Mouse (Mus musculus): Measurements from ENCODE around the gene Haus3. TPM values are rescaled to one million over a fixed set of nuclear protein-coding genes. Genes with fewer than 3 reads are reported as not detected.
A peak's percentile ranks its signal among the peaks of the same experiment; 100 is the strongest.

Haus3 gene
- total and polyA plus RNA-seq, 2 experiments from 2014 or later: 5.6 to 11.4 TPM

- H3K4me2 ChIP-seq (ENCODE audit: low read depth, low read length): no peak overlapping the region
- H3K27ac ChIP-seq (ENCODE audit: low read depth): no peak overlapping the region
- WGBS: 50% methylated on average over 5 of the region's 5 CpGs
- H3K9ac ChIP-seq (replicated peaks; ENCODE audit: low read depth, low read length): no peak overlapping the region
- no peak for ATAC-seq (ENCODE audit: insufficient read depth, low read depth)
- no peaks in the 10 kb centered on the region for H3K9me3 ChIP-seq (replicated peaks; ENCODE audit: control insufficient read depth, low read length)
- H3K4me3 ChIP-seq (ENCODE audit: low read depth, low read length): no peak overlapping the region
- DNase-seq (ENCODE audit: low spot score): no peak
- TF ChIP-seq EP300 (IDR thresholded peaks at IDR 0.05; ENCODE audit: low read depth): no peak
- no peak for TF ChIP-seq CTCF (IDR thresholded peaks at IDR 0.05; ENCODE audit: low read depth)
- H3K4me1 ChIP-seq (ENCODE audit: control insufficient read depth, insufficient read depth): no peaks in the 10 kb centered on the region
- no peaks in the 10 kb centered on the region for H3K27me3 ChIP-seq (ENCODE audit: control insufficient read depth, insufficient read depth, low read length)
- H3K36me3 ChIP-seq (replicated peaks; ENCODE audit: control insufficient read depth, insufficient read depth, low read length): peaks cover 79% of the 10 kb centered on the region
Measured at GRCm38 (mm10) chr5:34175403-34175694, 6.0 kb upstream of the Haus3 start.

- no peaks in the 10 kb centered on the region for H3K9me3 ChIP-seq (replicated peaks; ENCODE audit: control insufficient read depth, low read length)
- 72% methylated on average over 5 of the region's 5 CpGs for WGBS
- no peaks in the 10 kb centered on the region for H3K4me1 ChIP-seq (ENCODE audit: control insufficient read depth, insufficient read depth)
- TF ChIP-seq CTCF (IDR thresholded peaks at IDR 0.05; ENCODE audit: low read depth): no peak
- TF ChIP-seq EP300 (IDR thresholded peaks at IDR 0.05; ENCODE audit: low read depth): no peak
- no peak overlapping the region for H3K4me2 ChIP-seq (ENCODE audit: low read depth, low read length)
- no peaks in the 10 kb centered on the region for H3K27me3 ChIP-seq (ENCODE audit: control insufficient read depth, insufficient read depth, low read length)
- H3K36me3 ChIP-seq (replicated peaks; ENCODE audit: control insufficient read depth, insufficient read depth, low read length): peaks cover 73% of the 10 kb centered on the region
- no peak overlapping the region for H3K27ac ChIP-seq (ENCODE audit: low read depth)
- no peak overlapping the region for H3K9ac ChIP-seq (replicated peaks; ENCODE audit: low read depth, low read length)
- DNase-seq (ENCODE audit: low spot score) (no peak), ATAC-seq (ENCODE audit: insufficient read depth, low read depth) (no peak)
- H3K4me3 ChIP-seq (ENCODE audit: low read depth, low read length): no peak overlapping the region
Measured at GRCm38 (mm10) chr5:34174550-34175402, 5.4 kb upstream of the Haus3 start.

- H3K9me3 ChIP-seq (replicated peaks; ENCODE audit: control insufficient read depth, low read length): no peaks in the 10 kb centered on the region
- H3K4me3 ChIP-seq (ENCODE audit: low read depth, low read length): no peak overlapping the region
- no peak overlapping the region for H3K9ac ChIP-seq (replicated peaks; ENCODE audit: low read depth, low read length)
- H3K4me2 ChIP-seq (ENCODE audit: low read depth, low read length): no peak overlapping the region
- no peak for DNase-seq (ENCODE audit: low spot score)
- ATAC-seq (ENCODE audit: insufficient read depth, low read depth): no peak
- H3K36me3 ChIP-seq (replicated peaks; ENCODE audit: control insufficient read depth, insufficient read depth, low read length): peaks cover 66% of the 10 kb centered on the region
- TF ChIP-seq EP300 (IDR thresholded peaks at IDR 0.05; ENCODE audit: low read depth) (no peak), CTCF (IDR thresholded peaks at IDR 0.05; ENCODE audit: low read depth) (no peak)
- no peak overlapping the region for H3K27ac ChIP-seq (ENCODE audit: low read depth)
- no peaks in the 10 kb centered on the region for H3K27me3 ChIP-seq (ENCODE audit: control insufficient read depth, insufficient read depth, low read length)
- WGBS: 72% methylated on average over 2 of the region's 2 CpGs
- H3K4me1 ChIP-seq (ENCODE audit: control insufficient read depth, insufficient read depth): no peaks in the 10 kb centered on the region
Measured at GRCm38 (mm10) chr5:34174021-34174420, 4.7 kb upstream of the Haus3 start.

DNA sequence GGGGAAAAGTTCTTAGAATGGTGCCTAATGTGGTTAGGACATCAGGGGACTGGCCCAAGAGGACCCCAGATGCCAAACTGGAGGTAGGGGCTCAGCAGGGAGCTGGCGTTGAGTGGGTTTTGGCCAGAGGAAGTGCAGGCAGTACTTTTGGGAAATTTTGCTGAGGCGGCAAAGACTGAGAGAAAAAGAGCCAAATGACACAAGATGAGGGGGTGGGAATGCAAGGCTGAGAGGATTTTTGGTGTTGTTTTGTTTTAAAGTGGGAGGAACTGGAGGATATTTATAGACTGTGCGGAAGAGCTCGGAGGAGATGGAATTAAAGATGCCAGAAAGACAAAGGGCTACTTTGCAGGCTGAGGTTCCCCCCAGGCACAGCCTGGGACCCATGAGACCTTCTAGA is 1.4 kb upstream of the Haus3 start:
- Histone ChIP-seq H3K27ac (ENCODE audit: low read depth) (peak overlapping the region; percentile 79), H3K4me2 (ENCODE audit: low read depth, low read length) (no peak overlapping the region), H3K36me3 (replicated peaks; ENCODE audit: control insufficient read depth, insufficient read depth, low read length) (peaks cover 33% of the 10 kb centered on the region), H3K9me3 (replicated peaks; ENCODE audit: control insufficient read depth, low read length) (no peaks in the 10 kb centered on the region), H3K9ac (replicated peaks; ENCODE audit: low read depth, low read length) (no peak overlapping the region), H3K4me1 (ENCODE audit: control insufficient read depth, insufficient read depth) (peaks cover 3% of the 10 kb centered on the region; the same call in 1 of the 2 replicates), H3K4me3 (ENCODE audit: low read depth, low read length) (no peak overlapping the region), H3K27me3 (ENCODE audit: control insufficient read depth, insufficient read depth, low read length) (no peaks in the 10 kb centered on the region)
- TF ChIP-seq CTCF (IDR thresholded peaks at IDR 0.05; ENCODE audit: low read depth) (no peak), EP300 (IDR thresholded peaks at IDR 0.05; ENCODE audit: low read depth) (no peak)
- WGBS: 48% methylated on average over 4 of the region's 4 CpGs
- DNase-seq (ENCODE audit: low spot score) (no peak), ATAC-seq (ENCODE audit: insufficient read depth, low read depth) (no peak)

- peak overlapping the region; percentile 79 for H3K27ac ChIP-seq (ENCODE audit: low read depth)
- 81% methylated on average over 3 of the region's 3 CpGs for WGBS
- H3K27me3 ChIP-seq (ENCODE audit: control insufficient read depth, insufficient read depth, low read length): no peaks in the 10 kb centered on the region
- peak overlapping the region; percentile 85 for H3K4me3 ChIP-seq (ENCODE audit: low read depth, low read length)
- no peak for DNase-seq (ENCODE audit: low spot score)
- 0 out of 2 replicates have a peak overlapping the region, but pooled peaks have one; percentile 22 for H3K9ac ChIP-seq (replicated peaks; ENCODE audit: low read depth, low read length)
- peaks cover 3% of the 10 kb centered on the region; the same call in 1 of the 2 replicates for H3K4me1 ChIP-seq (ENCODE audit: control insufficient read depth, insufficient read depth)
- H3K9me3 ChIP-seq (replicated peaks; ENCODE audit: control insufficient read depth, low read length): no peaks in the 10 kb centered on the region
- ATAC-seq (ENCODE audit: insufficient read depth, low read depth): no peak
- TF ChIP-seq CTCF (IDR thresholded peaks at IDR 0.05; ENCODE audit: low read depth) (no peak), EP300 (IDR thresholded peaks at IDR 0.05; ENCODE audit: low read depth) (no peak)
- H3K36me3 ChIP-seq (replicated peaks; ENCODE audit: control insufficient read depth, insufficient read depth, low read length): peaks cover 26% of the 10 kb centered on the region
- H3K4me2 ChIP-seq (ENCODE audit: low read depth, low read length): peak overlapping the region; percentile 68
Measured at GRCm38 (mm10) chr5:34169954-34170353, 627 bp upstream of the Haus3 start.
